Mouse (Mus musculus): ENCODE results near the gene Smpdl3b.
A peak's percentile ranks its signal among the peaks of the same experiment; 100 is the strongest.
"Not testable (repeated sequence)": the region's sequence is repeated elsewhere in the genome, so short reads cannot be mapped to it uniquely, and the experiment has no call there.

The Smpdl3b gene

GRCm38 (mm10) chr4:132778562-132779201, 21.6 kb upstream of the Smpdl3b start:
- no peak for DNase-seq

- peak; percentile 75 for DNase-seq
Measured at GRCm38 (mm10) chr4:132776764-132777163, 19.7 kb upstream of the Smpdl3b start.

DNA sequence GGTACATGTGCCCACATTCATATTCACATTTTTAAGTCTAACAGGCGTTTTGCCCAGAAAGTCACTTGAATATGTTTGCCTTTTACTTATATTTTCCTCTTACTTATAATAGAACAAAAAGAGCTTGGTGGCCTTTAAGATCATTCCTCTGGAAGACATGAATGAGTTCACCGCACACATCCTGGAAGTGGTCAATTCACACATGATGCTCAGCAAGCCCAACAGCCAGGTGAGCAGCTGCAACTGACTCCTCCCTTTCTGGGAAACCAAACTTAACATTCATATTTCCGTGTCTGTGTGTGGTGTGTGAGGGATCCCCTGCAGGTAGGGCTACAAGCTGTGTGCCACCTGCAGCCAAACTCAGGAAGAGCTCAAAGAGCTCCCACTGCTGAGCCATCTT, 17.9 kb upstream of the Smpdl3b start:
- DNase-seq, result no peak

GRCm38 (mm10) chr4:132771776-132772175, 14.7 kb upstream of the Smpdl3b start:
- no peak for DNase-seq

DNA sequence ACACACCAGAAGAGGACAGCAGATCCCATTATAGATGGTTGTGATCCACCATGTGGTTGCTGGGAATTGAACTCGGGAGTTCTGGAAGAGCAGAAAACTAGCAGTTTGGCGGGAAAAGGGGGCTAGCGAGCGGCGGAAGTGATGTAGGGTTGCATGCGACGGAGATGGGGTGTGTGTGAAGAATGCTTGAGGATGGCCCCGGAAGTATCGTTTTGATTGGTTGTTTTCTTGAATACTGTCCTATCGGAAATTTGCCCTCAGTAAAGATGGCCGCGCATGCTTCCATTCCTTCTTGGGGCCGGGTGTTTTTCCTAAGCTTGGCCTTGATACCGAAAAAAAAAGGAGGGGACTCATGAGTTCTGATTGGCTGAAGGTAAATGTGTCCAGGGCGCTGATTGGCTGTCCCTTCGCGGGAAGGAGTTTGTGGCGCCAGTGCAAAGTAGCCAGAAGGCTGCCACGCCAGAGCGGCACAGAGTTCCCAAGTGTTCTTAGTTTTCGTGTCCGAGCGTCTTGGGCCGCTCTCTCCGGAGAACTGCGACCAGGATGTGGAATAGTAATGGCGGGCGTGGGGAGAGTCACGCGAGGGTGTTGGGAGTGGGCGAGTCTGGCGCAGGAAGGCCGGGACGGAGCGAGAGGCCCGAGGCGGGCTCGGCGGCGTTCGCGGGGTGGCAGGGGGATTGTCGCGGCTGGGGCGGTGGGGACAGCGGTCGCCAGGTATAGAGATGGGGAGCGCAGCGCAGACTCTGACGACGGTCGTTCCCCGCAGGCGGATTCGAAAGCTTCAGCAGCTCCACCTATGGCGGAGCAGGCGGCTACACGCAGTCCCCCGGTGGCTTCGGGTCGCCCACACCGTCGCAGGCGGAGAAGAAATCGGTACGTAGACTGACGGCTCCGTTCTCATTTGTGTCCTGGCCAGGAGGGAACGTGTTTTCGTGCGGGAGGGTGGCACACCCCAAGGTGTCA, 11.1 kb upstream of the Smpdl3b start, which contains the start of gene Rpa2:
Rpa2 (plus strand) TSS at position 419 of the 963 bp plus-strand sequence.
- peak; percentile 99 for DNase-seq

- not testable (repeated sequence) for DNase-seq
Measured at GRCm38 (mm10) chr4:132763125-132763524, 6.1 kb upstream of the Smpdl3b start.

DNA sequence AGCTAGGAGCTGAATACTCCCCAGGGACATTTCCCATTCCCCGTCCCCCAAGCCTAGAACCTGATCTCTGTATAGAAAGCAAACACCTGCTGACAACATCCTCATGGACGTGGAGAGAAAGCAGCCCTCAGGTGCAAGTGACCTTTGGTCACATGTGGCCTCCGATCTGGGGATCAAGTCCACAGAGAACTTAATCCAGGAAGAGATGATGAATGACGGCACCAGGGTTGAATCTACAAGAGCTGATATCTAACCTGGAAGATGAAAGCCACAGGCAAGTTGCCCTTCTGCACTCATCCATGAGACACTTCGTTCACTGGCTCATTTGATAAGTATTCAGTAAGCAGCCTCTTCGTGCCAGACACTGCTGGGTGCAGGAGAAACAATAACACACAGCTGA, 5.5 kb upstream of the Smpdl3b start:
- no peak for DNase-seq

GRCm38 (mm10) chr4:132760296-132760695, 3.2 kb upstream of the Smpdl3b start:
- DNase-seq, result no peak

- no peak for DNase-seq
Measured at GRCm38 (mm10) chr4:132757633-132758351, 740 bp upstream of the Smpdl3b start.

DNA sequence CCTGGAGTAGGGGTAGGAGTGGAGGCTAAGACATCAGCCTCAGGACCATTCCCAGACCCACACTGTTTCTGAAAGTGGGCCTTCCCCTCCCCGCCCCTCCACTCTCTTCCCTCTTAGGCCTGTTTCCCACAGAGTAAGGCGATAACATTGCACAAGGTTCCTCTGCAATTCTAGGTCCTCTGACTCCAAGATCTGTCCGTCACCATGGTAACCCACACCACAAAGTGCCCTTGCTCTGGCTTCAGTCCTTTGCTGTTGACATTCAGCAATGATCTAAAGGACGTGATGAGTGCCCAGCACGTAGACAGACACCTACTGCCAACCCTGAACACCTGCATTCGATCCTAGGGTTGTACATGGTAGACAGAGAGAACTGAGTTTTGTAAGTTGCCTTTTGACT, 4.1 kb downstream of the Smpdl3b start:
- DNase-seq, result no peak

DNA sequence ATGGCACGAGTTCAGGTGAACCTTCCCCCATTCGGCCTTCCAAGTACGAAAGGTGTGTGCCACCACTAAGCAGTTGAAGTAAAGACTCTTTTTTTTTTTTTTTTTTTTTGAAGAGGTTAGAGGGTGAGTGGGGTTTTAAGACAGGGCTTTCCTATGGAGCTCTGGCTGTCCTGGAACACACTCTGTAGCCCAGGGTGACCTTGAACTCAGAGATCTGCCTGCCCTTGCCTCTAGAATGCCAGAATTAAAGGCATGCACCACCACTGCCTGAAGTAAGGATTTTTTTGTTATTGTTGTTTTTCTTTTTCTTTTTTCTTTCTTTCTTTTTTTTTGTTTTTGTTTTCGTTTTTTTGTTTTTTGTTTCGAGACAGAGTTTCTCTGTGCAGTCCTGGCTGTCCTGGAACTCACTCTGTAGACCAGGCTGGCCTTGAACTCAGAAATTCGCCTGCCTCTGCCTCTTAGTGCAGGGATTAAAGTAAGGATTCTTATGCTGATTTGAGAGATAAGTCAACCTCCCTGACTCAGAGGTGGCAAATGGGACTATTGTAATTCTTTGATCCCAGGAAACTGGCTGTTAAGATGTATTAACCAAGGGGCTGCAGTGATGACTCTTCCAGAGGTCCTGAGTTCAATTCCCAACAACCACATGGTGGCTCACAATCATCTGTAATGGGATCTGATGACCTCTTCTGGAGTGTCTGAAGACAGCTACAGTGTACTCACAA, 7.6 kb downstream of the Smpdl3b start:
- no peak for DNase-seq

DNA sequence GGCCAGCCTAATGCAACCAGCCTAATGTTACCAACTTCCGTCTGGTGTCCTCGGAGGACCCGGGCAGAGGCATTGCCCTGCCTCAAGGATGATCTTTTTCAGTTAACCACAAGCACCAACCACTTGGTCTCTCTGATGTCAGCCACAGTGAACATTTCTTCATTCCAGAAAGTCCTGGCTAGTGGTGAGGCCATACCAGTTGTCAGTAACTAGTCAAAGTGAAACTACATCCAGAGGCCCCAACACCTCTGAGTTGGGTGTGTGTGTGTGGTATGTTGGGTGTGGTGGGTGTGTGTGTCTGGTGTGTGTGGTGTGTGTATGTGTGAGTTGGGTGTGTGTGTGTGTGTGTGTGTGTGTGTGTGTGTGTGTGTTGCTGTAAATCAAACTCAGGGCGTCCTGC, 8.3 kb downstream of the Smpdl3b start:
- DNase-seq, result no peak

- DNase-seq, result peak; percentile 46
Measured at GRCm38 (mm10) chr4:132747664-132748259, 9.3 kb downstream of the Smpdl3b start.

- DNase-seq, result no peak
Measured at GRCm38 (mm10) chr4:132746911-132747517, 10.0 kb downstream of the Smpdl3b start.

DNA sequence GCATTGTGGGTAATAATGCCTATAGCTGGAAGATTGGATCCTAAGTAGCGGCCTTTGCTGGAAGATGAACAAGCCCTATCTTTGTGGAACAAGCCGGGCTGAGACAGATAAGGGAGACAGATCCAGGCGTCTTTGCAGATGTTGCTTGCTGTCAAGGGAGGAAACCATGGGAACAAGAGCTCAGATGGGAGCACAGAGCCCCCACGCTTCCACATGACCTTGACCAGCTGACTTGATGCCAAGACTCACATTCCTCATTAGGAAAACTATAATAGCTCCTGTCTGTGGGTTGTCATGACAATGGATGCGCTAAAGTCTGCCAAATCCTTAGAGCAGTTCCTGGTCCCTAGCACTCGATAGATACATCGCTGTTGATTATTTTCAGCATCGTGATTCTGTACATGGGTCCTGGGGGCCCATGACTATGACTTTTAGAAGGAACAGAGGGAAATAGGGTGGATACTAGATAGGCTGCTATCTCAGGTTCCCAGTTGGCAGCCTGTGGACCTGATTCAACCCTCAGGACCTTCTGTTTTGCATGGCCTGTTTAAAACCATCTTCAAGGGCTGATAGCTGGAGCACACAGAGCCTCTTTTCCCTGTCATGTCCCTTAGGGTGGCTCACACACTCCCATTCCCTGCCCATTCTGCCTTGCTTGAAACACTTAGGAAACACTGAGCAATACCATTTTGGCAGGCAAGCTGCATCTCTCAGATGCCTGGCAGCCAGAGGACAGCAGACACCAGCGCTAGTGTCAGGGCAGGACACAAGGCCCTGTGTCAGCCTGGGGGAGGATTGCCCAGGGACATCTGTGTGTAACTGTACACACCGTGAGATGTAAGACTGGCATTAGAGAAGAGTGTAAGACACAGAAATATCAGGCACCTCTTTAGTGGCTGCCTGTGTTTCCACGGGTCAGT, 12.8 kb downstream of the Smpdl3b start:
- DNase-seq, result no peak

GRCm38 (mm10) chr4:132741491-132741890, 15.6 kb downstream of the Smpdl3b start:
- no peak for DNase-seq

GRCm38 (mm10) chr4:132737154-132737553, 19.9 kb downstream of the Smpdl3b start:
- DNase-seq, result not testable (repeated sequence)

GRCm38 (mm10) chr4:132735894-132736293, 21.2 kb downstream of the Smpdl3b start:
- peak; percentile 10 for DNase-seq

- no peak for DNase-seq
Measured at GRCm38 (mm10) chr4:132735389-132735788, 21.7 kb downstream of the Smpdl3b start.

DNA sequence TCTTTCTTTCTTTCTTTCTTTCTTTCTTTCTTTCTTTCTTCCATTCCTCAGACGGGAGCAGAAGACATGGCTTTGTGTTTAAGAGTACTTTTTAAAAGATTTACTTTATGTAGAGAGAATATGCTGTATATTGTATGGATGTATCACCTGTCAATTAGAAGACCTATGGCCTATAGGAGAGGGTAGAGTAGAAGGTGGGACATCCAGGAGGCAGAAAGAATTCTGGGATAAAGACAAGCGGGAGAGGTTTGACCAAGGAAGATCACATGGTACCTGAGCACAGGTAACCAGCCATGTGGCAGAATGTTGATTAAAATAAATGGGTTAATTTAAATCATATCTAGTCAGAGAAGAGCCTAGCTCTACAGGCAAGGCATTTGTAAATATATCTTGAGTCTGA, 22.3 kb downstream of the Smpdl3b start:
- no peak for DNase-seq

Measured in kidney, adult 18-20 months (tissue).